Mouse (Mus musculus): Measurements from ENCODE around the gene Prmt8.

Gene Prmt8

DNA sequence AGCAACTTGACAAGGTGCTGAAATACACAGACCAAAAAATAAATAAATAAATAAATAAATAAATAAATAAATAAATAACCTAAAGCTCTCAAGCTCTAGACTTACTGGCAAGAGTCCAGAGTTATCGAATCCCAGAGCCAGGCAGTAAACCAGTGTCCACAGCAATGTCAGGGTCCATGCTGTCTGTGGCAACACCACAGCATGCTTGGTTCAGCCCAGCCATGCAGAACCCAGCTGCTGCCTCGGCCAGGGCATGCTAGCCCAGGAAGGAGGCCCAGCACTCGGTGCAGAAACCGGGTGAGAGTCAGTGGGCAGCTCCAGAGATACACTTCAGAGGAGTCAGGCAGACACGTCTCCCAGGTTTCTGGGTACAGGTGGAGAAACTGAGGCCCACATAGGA lies 29.4 kb downstream of the Prmt8 start:
- DNase-seq (ENCODE audit: low read depth): no peak

DNA sequence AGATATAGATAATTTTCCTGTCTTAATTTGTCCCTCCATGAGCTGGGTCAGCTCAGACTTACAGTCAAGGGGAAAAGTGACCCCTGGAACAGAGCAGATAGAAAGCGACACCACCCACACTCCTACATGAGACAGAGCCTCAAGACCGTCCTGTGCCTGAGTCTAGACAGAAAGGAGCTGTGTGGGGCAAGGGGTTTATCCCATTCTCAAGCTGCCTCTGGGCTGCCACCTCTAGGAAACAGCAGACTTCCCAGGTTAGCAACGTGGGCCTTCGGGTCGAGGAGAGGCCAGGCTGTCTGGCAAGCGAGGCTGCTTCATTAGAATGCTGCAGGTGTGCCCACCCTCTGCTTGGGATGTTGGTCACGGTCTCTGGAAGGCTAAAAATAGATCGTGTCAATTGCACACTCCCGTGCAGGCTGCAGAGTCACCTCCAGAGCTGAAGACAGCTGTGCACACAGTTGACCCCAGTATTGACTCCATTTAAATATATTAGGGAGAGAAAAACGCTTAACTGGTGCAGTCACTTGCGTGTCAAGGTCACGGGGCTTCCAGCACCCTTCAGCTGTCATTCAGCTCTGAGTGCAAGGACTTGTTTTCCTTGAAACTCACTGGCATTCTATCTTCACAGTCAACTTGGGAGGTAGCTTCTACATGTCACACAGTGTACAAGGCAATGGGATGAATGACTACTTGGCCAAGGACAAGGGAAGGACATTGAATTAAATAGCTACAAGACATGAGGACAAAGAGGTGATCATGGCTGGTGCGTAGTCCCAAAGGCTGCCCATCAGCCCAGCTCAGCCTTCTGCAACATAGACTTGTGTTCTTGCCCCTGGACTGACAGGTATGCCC lies 33.9 kb downstream of the Prmt8 start:
- no peak for DNase-seq (ENCODE audit: low read depth)

DNA sequence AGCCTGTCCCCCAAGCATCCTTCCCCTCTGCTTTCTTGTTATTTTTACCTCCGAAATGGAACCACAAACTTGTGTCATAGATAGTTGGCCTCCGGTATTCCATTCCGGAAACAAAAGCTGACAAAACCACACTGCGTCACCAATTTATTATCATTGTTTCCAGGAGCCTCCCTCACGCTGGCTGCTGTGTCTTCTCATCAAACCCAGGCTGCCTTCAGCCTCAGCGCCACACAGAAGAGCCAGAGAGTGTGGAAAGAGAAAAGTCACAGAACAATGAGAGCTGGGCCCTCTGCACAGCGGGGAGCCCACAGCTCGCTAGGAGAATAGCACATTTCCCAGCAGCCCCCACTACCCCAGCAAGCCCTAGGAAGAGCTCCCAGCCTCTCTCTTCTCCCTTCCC lies 46.1 kb downstream of the Prmt8 start:
- no peak for DNase-seq (ENCODE audit: low read depth)

DNA sequence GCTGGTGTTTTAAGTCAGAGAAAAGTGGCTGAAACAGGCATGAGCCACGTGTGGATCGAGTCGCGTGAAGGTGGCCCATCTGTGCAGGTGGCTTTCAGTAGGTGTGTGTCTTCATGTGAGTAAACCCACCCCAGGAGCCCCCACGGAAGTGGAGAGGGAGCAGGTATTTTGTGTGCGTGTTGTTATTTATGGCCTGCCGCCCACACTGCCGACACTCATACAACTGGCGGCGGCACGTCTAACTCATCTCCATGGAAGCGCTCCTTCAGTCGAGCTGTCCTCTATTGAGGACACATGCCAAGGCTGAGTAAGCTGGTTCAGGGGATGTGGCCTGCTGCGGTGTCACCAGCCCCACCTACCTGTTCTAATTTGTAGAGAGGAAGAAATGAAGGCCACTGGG lies 49.4 kb downstream of the Prmt8 start:
- DNase-seq (ENCODE audit: low read depth): no peak

DNA sequence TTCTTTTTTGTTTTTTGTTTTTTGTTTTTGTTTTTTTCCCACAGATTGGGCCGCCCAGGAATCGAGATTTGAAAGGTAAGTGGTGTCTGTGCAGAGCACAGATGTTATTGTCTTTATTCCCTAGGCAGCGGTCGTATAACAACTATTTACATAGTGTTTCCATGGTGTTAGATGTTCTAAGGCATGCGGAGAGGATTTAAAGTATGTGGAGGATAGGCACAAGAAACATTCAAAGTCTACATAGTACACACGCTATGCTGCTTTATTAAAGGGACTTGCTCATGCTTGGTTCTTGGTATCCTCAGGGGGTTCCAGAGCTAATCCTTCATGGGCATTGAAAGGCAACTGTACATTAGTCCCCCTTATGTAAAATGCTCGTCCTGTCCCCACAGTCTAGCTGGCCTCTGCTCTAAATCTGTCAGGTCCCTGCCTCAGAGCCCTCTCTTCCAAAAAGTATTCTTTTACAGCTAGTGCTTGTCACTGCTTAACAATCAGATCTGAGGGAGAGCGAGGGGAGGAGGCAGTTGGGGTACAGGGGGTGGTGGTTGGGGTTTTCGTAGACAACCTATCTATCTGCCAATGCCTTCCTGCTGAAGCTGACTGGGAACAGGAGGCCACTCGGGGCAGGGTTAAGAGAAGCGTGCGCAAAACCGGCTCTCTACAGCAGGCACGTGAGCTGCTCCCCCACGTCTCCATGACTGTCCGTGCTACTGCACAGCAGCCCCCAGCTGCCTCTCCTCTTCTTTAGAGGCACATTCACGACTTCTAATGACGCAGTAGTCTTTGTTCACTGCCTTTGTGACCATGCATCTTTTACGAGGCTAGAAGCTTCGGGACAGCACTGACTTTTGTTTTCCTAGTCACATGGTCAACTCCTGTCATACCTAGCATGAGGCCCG lies 51.8 kb downstream of the Prmt8 start:
- DNase-seq (ENCODE audit: low read depth): no peak

DNA sequence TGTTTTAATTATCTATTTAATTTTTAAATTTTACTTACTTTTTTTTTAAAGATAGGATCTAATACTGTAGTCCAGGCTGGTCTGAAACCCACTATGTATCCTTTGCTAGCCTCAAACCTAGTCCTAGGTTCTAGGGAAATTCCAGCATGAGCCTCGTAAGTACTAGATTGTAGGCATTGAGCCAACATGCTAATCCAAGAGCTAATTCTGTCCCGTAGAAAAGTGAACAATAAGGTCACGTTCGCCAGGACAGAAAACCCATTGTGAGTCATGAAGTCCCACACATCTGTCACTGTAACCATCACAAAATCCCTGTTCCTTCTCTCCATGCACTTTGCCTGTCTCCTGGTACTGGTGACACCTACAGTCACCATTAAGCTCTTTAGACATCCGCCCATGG lies 53.8 kb downstream of the Prmt8 start:
- no peak for DNase-seq (ENCODE audit: low read depth)

DNA sequence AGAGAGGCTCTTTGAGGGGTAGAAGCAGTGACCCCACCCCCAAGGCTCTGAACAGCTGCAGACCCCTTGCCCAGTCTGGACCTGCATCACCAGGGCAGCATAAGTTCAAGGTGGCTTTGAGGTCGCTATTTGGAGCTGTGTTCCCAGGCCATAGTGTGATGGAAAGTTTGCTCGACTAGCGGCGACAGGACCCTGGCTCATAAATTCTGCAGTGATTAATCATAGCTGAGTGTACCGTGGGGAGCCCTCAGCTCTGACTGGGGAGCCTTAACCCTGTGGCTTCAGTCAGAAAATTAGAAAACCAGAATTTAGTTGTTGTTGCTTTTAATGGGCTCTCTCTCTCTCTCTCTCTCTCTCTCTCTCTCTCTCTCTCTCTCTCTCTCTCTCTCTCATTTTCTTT lies 54.4 kb downstream of the Prmt8 start:
- DNase-seq (ENCODE audit: low read depth): peak; percentile 13

DNA sequence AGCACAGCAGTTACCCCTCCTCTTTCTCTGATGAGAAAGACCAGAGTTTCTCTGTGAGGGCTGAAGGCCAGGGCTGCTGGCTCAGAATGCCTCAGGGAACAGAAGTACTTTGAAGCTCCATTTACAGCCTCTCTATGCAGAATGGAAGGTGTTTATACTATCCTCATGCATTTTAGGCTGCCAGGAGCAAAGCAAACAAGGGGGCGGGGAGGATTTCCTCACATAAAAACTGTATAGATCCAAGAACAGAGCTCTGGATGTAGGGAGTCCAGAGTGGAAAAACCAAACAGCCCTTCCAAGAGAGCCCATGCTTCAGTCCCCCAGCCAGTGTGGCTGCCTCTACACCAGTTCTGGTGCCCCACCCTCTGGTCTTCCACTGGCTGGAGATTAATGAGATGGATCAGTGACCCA lies 61.0 kb downstream of the Prmt8 start:
- no peak for DNase-seq (ENCODE audit: low read depth)

DNA sequence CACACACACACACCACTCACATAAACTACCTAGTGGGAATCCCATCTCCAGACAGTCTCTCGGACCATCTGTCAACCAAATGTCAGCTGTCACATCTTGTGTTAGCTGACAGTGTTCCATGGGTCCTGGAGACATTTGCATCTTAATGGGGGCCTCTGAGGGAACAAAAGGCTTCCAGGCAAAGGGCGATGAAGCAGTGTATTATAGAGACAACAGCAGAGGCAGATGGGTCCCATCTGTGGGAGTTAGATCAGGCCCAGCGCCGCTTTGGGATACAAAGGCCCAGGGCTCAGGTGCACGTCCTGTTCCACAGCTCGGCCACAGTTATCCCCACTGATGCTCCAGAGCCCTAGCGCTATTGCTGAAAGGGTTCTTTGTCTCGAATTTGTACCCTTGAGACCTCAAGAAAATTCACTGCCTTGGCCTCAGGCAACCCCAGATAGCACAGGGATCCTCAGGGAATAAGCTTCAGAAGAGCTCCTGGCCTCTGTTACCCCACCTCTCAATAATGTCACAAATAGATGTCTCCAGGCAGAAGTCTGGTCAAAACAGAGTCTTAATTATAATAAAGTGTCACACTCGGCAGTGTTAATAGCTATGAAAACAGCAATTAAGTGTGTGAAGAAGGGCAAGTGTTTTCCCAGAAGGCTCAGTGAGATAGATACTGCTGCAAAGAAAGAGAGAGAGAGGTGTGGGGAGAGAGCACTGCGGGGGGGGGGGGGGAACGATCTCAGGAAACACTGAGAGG lies 68.1 kb downstream of the Prmt8 start:
- no peak for DNase-seq (ENCODE audit: low read depth)

DNA sequence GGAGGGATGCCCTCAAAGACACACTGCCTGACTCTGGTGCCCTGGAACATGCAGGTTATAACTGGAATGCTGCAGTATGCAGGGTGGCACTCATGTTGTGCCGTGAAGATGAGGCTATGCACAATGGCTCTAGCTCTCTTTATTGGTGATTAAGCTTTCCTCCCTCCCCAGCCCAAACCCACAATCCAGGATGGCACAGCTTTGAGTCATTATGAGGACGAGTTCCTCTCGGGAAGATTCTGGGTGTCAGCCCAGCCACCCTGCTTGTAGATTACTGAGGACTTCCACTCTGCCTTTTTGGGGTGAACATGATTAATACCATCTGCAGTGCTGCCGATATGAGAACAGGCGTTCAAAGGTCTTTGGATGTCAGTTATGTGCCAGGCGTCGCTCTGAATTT lies 75.6 kb downstream of the Prmt8 start:
- no peak for DNase-seq (ENCODE audit: low read depth)

DNA sequence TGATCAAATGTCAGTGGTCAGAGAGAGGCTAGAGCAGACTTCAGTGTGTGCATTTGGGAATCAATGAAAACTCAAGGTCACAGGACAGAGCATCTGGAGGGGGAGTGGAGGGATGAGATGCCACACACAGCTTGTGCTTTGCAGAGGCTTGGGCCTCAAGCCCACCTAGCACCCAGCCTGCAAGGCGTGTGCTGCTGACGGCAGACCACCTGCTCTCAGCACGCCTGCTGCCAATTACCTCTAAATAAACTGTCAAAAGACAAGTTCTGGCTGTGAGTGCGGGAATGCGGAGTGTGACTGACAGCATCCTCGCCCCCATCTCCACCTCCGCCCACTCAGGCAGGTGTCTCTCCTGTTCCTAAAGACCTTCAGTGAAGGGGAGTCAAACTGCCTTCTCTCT lies 77.0 kb downstream of the Prmt8 start:
- no peak for DNase-seq (ENCODE audit: low read depth)

DNA sequence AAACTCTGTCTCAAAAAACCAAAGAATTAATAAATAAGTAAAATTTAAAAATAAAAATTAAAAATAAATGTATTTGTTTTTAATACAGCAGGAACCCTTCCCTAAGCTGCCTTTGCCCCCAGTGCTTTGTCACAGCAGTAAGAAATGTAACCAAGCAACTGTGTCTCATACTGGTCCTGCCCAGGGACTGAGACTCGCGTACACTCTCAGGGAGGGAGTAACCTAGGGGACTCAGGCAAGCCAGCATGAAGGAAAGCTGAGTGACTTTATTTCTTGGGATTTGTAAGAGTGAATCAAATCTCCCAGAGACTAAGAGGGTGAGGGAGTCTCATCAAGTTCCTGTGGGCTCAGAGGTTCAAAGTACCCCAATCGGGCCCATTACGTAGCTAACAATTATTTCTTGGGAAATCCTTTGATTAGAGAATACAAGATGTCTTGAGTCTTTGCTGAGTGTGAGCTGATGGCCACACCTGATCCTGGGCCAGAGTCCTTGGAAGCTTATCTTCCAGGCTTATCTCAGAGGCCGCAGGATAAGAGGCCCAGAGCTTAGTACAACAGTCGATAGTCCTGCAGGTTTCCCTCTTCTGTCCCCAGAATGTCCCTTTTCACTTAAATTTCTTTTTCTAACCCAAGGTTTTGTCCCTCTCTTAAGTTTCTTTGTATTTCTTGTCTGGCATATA lies 82.0 kb downstream of the Prmt8 start:
- DNase-seq (ENCODE audit: low read depth): no peak

DNA sequence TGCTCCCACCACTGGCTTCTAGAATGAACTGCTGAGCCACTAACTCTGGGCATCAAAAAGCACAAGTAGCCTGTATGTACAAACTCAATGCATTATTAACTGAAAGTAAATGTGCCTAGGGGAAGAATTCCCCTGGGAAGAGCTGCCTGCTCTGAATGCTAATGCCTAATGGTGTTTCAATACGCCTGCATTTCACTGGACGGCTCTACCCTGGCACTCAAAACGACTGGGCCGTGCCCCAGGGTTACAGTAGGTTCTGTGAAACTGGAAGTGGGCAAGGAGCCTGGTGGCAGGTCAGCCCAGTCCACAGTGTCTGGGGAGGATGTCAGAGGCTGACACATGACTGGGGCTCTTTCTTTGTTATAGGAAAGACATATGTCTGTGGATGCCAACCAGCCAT lies 84.3 kb downstream of the Prmt8 start:
- peak; percentile 12 for DNase-seq (ENCODE audit: low read depth)

DNA sequence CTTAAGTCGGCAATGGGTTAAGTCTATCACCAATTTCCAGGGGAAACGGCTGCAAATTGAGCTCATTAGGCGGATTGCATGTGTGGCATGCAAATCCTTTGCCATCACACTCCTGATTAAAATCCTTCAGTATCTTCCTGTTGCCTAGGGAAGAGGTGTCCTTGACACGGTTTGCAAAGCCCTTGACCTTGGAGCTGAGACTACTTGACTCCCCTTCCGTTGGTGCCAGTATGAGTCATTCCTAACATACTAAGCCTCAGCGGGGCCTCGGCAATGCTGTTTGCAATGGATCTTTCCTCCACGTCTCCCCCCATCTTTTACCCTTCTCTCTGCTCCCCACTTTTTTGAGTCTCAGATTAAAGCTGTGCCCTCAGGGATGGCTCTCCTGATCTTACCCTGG lies 85.7 kb downstream of the Prmt8 start:
- DNase-seq (ENCODE audit: low read depth): no peak

DNA sequence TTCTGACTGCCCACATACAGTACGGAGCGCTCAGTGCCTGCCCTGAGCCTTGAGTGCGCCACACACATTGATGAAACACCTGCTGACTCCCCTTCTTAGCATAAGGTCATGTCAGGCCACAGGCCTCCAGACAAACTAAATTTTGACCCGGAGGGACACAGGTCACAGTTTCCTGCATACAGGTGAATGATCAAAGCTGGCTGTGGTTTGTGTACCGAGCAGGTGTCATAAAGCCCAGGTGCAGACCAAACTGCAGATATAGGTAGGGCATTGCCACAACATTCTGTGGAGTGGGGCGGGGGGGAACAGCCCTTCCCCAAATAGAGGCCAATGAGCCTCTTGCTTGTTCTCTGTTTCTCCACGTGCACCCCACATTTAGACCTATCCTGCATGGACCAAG lies 88.5 kb downstream of the Prmt8 start:
- DNase-seq (ENCODE audit: low read depth): no peak

DNA sequence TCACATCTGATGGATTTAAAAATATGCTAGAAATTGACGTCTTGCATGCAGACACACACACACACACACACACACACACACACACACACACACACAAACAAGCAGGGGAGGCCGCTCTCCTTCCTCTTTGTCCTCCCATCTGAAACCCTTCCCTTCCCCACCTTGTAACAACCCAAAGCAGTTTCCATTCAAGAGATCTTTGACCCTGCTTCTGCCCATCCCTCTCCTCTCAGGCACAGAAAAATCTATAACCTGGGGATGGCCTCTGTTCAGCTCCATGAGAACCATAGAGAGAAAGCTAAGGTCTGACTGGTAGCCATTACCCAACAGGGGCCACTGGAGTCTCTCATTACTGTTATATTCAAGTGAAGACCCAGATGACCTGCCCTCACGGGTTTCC lies 90.3 kb downstream of the Prmt8 start:
- no peak for DNase-seq (ENCODE audit: low read depth)

DNA sequence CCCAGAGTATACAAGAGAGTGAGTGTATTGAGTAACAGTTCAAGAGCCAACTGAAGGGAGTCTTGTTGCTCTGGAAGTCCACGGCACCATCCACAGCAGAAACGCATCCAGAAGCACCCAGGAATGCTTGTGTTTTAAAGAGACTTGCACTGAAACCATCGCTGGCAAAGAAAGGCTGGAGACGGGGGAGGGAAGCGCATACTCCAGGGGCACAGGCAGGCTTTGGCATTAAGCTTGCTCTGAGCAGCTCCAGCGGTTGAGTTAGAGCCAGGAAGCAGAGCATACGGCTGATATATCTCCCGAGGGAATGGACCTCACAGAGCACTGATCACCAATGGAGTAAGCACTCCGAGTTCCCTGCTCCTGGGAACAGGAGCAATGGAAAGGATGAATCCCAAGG lies 91.0 kb downstream of the Prmt8 start:
- no peak for DNase-seq (ENCODE audit: low read depth)

DNA sequence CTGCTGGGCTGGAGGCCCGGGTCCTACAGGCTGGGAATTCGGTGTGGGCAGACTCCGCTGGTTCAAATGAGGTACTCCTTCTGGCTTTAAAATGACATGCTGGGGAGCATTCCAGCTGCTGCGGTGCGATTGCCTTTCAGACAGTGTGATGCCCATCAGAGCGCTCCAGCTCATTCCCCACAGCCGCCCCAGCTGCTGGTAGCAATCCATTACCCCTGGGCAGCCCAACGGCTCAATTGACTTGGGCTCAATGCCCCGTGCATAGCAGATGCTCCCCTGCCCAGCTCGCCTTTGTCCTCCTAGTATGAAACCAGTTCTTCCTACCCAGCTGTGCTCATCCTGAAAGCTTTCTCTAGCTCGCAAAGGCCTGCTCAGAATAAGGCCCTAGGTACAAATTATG lies 92.4 kb downstream of the Prmt8 start:
- no peak for DNase-seq (ENCODE audit: low read depth)

DNA sequence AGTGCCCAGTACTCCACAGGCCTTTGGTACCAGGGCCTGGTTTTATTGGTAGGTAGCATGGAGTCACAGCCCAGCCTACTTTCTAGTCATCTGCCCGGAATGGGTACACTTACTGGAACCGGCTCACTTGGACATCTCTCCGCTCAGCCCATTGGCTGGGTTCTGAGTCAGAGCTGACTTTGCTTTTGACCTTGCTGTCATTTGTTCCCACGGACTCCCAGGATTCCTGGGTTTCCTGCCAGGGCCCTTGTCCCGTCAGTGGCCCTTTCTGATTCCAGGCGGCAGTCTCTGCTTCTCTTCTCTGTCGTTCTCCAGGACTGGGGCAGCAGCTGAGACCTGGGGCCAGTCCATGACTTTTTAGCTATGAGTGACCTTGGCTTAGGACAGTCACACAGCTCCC lies 97.2 kb downstream of the Prmt8 start:
- no peak for DNase-seq (ENCODE audit: low read depth)

DNA sequence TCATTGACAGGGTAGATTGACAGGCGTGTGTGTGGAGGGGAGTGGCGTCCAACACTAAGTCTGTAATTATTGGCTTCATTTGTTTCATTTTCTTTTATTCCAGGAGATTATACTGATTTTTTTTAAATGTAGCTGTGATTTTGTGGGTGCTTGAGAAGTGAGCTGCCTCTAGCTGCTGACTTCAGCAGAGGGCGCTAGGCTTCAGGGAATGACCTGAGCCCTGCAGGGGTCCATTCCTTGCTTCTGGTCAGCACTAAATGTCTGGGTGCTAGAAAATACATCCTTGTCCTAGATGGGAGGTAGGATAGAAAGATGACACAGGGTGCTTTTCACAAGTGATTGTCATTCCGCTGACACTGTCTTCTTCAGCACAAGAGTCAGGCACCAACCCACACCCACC lies 99.2 kb downstream of the Prmt8 start:
- DNase-seq (ENCODE audit: low read depth): no peak

DNA sequence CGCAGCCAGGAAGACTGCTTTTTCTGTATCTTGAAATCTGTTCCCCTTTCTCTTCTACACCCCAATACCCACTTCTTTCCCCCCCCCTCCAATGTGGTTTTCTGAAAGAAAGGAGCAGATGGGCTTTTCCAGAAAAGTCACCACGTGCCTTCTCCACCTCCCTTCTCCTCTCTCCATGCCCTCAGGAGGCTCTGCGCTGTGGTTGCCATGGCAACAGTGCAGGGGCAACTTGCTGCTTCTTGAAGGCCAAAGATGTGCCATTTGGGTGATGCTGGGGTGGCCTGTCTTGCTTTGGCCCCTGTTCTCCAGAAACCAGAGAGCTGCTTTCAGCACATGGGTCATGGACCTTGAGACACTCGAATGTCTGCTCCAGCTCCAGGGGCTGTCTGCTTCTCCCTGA lies 100.0 kb downstream of the Prmt8 start:
- DNase-seq (ENCODE audit: low read depth): no peak

DNA sequence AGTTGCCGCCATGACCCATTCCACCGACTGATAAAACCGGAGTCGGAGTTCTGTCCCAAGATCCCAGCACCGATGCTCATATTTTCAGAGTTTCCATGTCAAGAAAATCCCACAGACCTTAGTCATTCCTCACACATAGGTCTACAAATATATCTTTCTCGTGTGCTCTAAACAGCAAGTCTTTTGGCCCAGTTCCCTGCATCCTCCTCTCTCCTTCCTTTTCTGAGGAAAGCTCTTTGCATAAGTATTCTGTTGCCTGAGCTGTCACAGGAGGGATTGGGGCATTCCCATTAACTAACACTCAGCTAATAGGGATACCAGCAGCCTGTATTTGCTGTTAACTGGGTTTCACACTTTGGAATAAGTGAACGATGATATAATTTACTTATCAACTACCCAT lies 106.0 kb downstream of the Prmt8 start:
- DNase-seq (ENCODE audit: low read depth): no peak
